Mouse (Mus musculus) heart, embryonic 16.5 days (tissue): ENCODE measurements around the gene Kdelr2. TPM values are rescaled to one million over a fixed set of nuclear protein-coding genes. Genes with fewer than 3 reads are reported as not detected.
A peak's percentile ranks its signal among the peaks of the same experiment; 100 is the strongest.
"Not testable (repeated sequence)": the region's sequence is repeated elsewhere in the genome, so short reads cannot be mapped to it uniquely, and the experiment has no call there.

Source experiments
- ATAC-seq: fragments of 200-750 bp; cut with Nextera tagmentation; replicated peaks from 2 replicates; pipeline ENCODE4 v1.8.0; 2017; ENCODE audit warnings: moderate number of reproducible peaks; ENCODE audit not compliant: insufficient read depth, low FRiP score; ENCODE audit errors: extremely low read depth
- H3K27ac ChIP-seq: fragments of 300-500 bp; sonication (generic); 2 replicates; pipeline ENCODE4 v1.5.1; 2014; ENCODE audit warnings: mild to moderate bottlenecking, low read length, control low read depth, moderate library complexity
- H3K27me3 ChIP-seq: fragments of 300-500 bp; sonication (generic); 2 replicates; pipeline ENCODE4 v1.6.1; 2014; ENCODE audit warnings: low read length, mixed read lengths; ENCODE audit not compliant: control insufficient read depth, insufficient read depth
- H3K36me3 ChIP-seq: fragments of 300-500 bp; sonication (generic); 2 replicates; pipeline ENCODE4 v1.6.1; 2014; ENCODE audit not compliant: control insufficient read depth, insufficient read depth
- H3K4me1 ChIP-seq: fragments of 300-500 bp; sonication (generic); 2 replicates; pipeline ENCODE4 v1.6.1; 2014; ENCODE audit warnings: low read length, mixed read lengths; ENCODE audit not compliant: control insufficient read depth, insufficient read depth
- H3K4me2 ChIP-seq: fragments of 300-500 bp; sonication (generic); 2 replicates; pipeline ENCODE4 v1.6.1; 2014; ENCODE audit warnings: low read depth, mild to moderate bottlenecking, control low read depth, low read length
- H3K4me3 ChIP-seq: fragments of 300-500 bp; sonication (generic); 2 replicates; pipeline ENCODE4 v1.5.1; 2014; ENCODE audit warnings: mild to moderate bottlenecking, control low read depth, low read length
- H3K9ac ChIP-seq: fragments of 300-500 bp; sonication (generic); 2 replicates; pipeline ENCODE4 v1.6.1; 2014; ENCODE audit warnings: low read length, control low read depth
- H3K9me3 ChIP-seq: fragments of 300-500 bp; sonication (generic); replicated peaks from 2 replicates; pipeline ENCODE4 v1.6.1; 2016; ENCODE audit warnings: low read length; ENCODE audit not compliant: control insufficient read depth
- WGBS: fragments of 180-500 bp; shearing (Covaris S2); extraction: QIAGEN DNeasy Blood & Tissue Kit; methylation state at CpG from one replicate; pipeline ENCODE4 v1.1.7; 2014; 5-methylcytosine and 5-hydroxymethylcytosine counted together
- polyA plus RNA-seq: library from polyadenylated mRNA; unstranded; fragments of >200 nt; fragmentation: Nextera tagmentation; extraction: Ambion mirVana; gene quantifications from 2 replicates; pipeline ENCODE4 v1.2.1, GENCODE M21; 2015

The Kdelr2 gene
- polyA plus RNA-seq, 1 experiment from 2014 or later: 203 TPM

GRCm38 (mm10) chr5:143394184-143394583, 9.5 kb upstream of the Kdelr2 start:
- ATAC-seq: no peak
- peaks cover 3% of the 10 kb centered on the region; the same call in 1 of the 2 replicates for H3K9me3 ChIP-seq
- no peak overlapping the region for H3K4me3 ChIP-seq
- no peak overlapping the region for H3K27ac ChIP-seq
- 83% methylated on average over 7 of the region's 7 CpGs for WGBS
- no peaks in the 10 kb centered on the region; the same call in 1 of the 2 replicates for H3K27me3 ChIP-seq
- no peaks in the 10 kb centered on the region for H3K4me1 ChIP-seq
- no peak overlapping the region for H3K4me2 ChIP-seq
- no peaks in the 10 kb centered on the region for H3K36me3 ChIP-seq
- no peak overlapping the region for H3K9ac ChIP-seq

GRCm38 (mm10) chr5:143394966-143395365, 8.7 kb upstream of the Kdelr2 start:
- not testable (repeated sequence) for H3K4me1 ChIP-seq, H3K36me3 ChIP-seq, H3K4me2 ChIP-seq, ATAC-seq, H3K4me3 ChIP-seq, H3K27me3 ChIP-seq, H3K9ac ChIP-seq, H3K27ac ChIP-seq, H3K9me3 ChIP-seq
- 83% methylated on average over 2 of the region's 2 CpGs for WGBS

DNA sequence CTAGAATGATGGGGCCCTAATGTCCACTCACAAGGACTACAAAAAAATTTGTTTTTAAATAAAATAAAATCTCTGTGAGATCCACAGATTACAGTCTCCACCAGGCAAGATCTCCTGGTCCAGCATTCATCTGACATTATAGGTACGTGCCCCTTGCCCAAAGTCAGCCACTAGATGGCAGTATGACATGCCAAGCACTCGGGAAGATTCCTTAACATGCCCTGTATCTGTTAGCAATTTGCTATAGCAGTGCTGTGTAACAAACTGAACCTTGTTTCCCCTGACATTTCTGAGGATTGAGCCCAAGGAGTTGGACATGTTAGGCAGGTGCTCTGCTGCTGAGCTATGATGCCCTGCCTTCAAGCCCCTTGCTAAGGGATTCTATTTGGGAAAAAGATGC, 8.0 kb upstream of the Kdelr2 start:
- Histone ChIP-seq H3K4me2 (no peak overlapping the region), H3K4me3 (no peak overlapping the region), H3K4me1 (no peaks in the 10 kb centered on the region), H3K36me3 (no peaks in the 10 kb centered on the region), H3K9me3 (peaks cover 3% of the 10 kb centered on the region; the same call in 1 of the 2 replicates), H3K9ac (no peak overlapping the region), H3K27me3 (no peaks in the 10 kb centered on the region), H3K27ac (no peak overlapping the region)
- ATAC-seq: no peak
- WGBS: 28% methylated on average over 2 of the region's 2 CpGs

GRCm38 (mm10) chr5:143400501-143400900, 3.1 kb upstream of the Kdelr2 start:
- H3K4me2 ChIP-seq: no peak overlapping the region
- WGBS: 78% methylated on average over 12 of the region's 12 CpGs
- no peak for ATAC-seq

DNA sequence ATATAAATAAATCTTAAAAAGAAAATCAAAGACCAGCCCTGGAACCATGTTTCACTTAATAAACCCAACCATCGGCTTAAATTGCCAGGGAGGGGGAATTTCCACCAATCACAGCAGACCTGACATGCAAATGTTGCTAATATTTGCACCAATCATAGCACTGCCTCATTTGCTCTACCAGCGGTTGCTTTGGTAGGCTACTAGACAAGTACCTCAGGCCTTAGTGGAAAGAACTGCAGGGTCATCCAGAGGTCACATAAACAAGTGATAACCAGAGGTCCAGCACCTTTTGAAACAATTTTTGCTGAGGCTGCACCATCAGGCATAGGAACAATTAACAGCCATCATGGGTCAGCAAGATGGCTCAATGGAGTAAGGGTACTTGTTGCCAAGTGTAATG, 2.1 kb upstream of the Kdelr2 start:
- WGBS: 45% methylated on average over 2 of the region's 2 CpGs
- Histone ChIP-seq H3K4me3 (no peak overlapping the region), H3K27me3 (no peaks in the 10 kb centered on the region), H3K36me3 (0 out of 2 replicates have a peak, but pooled peaks cover 3% of the 10 kb centered on the region), H3K4me2 (no peak overlapping the region), H3K9ac (no peak overlapping the region), H3K27ac (no peak overlapping the region), H3K4me1 (peaks cover 28% of the 10 kb centered on the region), H3K9me3 (no peaks in the 10 kb centered on the region)
- no peak for ATAC-seq

More at GRCm38 (mm10) chr5:143400501-143400900, 3.1 kb upstream of the Kdelr2 start:
- Histone ChIP-seq H3K4me3 (no peak overlapping the region), H3K9me3 (peaks cover 3% of the 10 kb centered on the region; the same call in 1 of the 2 replicates), H3K4me1 (peaks cover 22% of the 10 kb centered on the region), H3K9ac (no peak overlapping the region), H3K27ac (no peak overlapping the region), H3K36me3 (0 out of 2 replicates have a peak, but pooled peaks cover 3% of the 10 kb centered on the region), H3K27me3 (no peaks in the 10 kb centered on the region)

- ATAC-seq: peak; percentile 24; the same call in 1 of the 2 replicates
- Histone ChIP-seq H3K27me3 (no peaks in the 10 kb centered on the region), H3K4me1 (peaks cover 30% of the 10 kb centered on the region), H3K36me3 (0 out of 2 replicates have a peak, but pooled peaks cover 3% of the 10 kb centered on the region), H3K9ac (peak overlapping the region; percentile 97), H3K4me2 (peak overlapping the region; percentile 87), H3K27ac (peak overlapping the region; percentile 88), H3K4me3 (peak overlapping the region; percentile 98), H3K9me3 (no peaks in the 10 kb centered on the region)
- 3% methylated on average over 34 of the region's 34 CpGs for WGBS
These were observed 701 bp downstream of the Kdelr2 start for GRCm38 (mm10) chr5:143404148-143404930.

DNA sequence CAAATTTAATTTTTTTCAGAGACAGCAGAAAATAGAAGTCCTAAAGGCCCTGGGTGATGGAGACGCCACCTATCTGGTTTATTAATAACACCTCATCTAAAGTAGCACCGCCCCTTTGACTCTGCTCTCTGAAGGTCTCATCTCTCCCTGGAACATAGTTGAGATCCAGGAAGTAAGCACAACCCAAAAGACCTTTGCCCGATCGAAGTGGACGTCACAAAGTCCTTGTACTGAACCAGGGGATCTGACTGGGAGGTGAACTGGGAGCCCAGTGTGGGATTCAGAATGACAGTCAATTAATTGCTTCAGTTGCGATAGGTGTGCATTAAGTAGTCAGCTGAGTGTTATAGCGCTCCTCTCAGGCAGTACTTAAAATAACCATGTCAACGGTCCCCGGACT, 1.6 kb downstream of the Kdelr2 start:
- Histone ChIP-seq H3K9ac (peak overlapping the region; percentile 97; the same call in 1 of the 2 replicates), H3K27ac (no peak overlapping the region), H3K4me2 (peak overlapping the region; percentile 87), H3K36me3 (0 out of 2 replicates have a peak, but pooled peaks cover 3% of the 10 kb centered on the region), H3K27me3 (no peaks in the 10 kb centered on the region), H3K4me1 (peaks cover 33% of the 10 kb centered on the region), H3K9me3 (no peaks in the 10 kb centered on the region), H3K4me3 (peak overlapping the region; percentile 10; the same call in 1 of the 2 replicates)
- 69% methylated on average over 9 of the region's 9 CpGs for WGBS
- ATAC-seq: no peak

GRCm38 (mm10) chr5:143406548-143406947, 2.9 kb downstream of the Kdelr2 start:
- 93% methylated on average over 9 of the region's 9 CpGs for WGBS
- Histone ChIP-seq H3K4me2 (no peak overlapping the region), H3K9me3 (no peaks in the 10 kb centered on the region), H3K9ac (no peak overlapping the region), H3K27me3 (no peaks in the 10 kb centered on the region), H3K4me3 (no peak overlapping the region), H3K27ac (no peak overlapping the region), H3K4me1 (peaks cover 34% of the 10 kb centered on the region), H3K36me3 (0 out of 2 replicates have a peak, but pooled peaks cover 3% of the 10 kb centered on the region)
- no peak for ATAC-seq

DNA sequence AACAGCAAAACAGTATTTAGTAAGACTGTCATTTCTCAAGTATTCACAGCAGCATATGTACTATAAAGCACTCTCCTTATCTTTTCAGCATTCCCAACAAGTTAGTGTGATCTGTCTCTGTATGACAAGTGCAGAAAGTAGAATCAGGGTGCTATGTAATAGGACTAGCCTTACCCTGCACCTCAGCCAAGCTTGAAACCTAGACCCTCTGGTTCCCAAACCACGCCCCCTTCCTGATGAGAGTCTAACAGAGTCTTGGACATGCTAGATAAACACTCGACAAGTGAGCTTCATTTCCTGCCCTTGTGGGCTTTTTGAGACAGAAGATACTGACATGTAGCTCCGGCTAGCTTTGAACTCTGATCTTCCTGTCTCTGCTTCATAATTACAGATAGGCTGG, 5.6 kb downstream of the Kdelr2 start:
- no peak overlapping the region for H3K4me2 ChIP-seq
- no peak overlapping the region for H3K9ac ChIP-seq
- WGBS: 38% methylated on average over 3 of the region's 3 CpGs
- ATAC-seq: no peak
- no peaks in the 10 kb centered on the region for H3K9me3 ChIP-seq
- no peak overlapping the region for H3K27ac ChIP-seq
- H3K27me3 ChIP-seq: no peaks in the 10 kb centered on the region
- H3K4me1 ChIP-seq: peaks cover 24% of the 10 kb centered on the region
- H3K36me3 ChIP-seq: peaks cover 14% of the 10 kb centered on the region
- H3K4me3 ChIP-seq: no peak overlapping the region
